Mouse (Mus musculus) liver, adult 2 months (tissue): ENCODE results near the gene Tmem95. TPM values are rescaled to one million over a fixed set of nuclear protein-coding genes. Genes with fewer than 3 reads are reported as not detected.

ENCODE experiments used
- DNase-seq: peaks from one replicate; pipeline ENCODE4 v3.0.0-alpha.2; 2011; ENCODE audit warnings: low read depth, low spot score; ENCODE audit errors: extremely low read depth
- H3K27ac ChIP-seq: fragments of 200-500 bp; replicated peaks from 2 replicates; pipeline ENCODE4 v1.5.1; 2012; ENCODE audit warnings: low read depth, mild to moderate bottlenecking, control low read depth, inconsistent platforms, low read length; ENCODE audit not compliant: insufficient read depth
- H3K27me3 ChIP-seq: fragments of 200-500 bp; 2 replicates; pipeline ENCODE4 v1.6.1; 2012; ENCODE audit warnings: mild to moderate bottlenecking, moderate library complexity, low read length, inconsistent platforms; ENCODE audit not compliant: control insufficient read depth, insufficient read depth
- H3K36me3 ChIP-seq: fragments of 200-500 bp; 2 replicates; pipeline ENCODE4 v1.6.1; 2012; ENCODE audit warnings: low read length, inconsistent platforms; ENCODE audit not compliant: control insufficient read depth, insufficient read depth
- H3K4me1 ChIP-seq: fragments of 200-500 bp; 2 replicates; pipeline ENCODE4 v1.6.1; 2011; ENCODE audit warnings: low read length; ENCODE audit not compliant: control insufficient read depth, insufficient read depth
- H3K4me3 ChIP-seq: fragments of 200-500 bp; 2 replicates; pipeline ENCODE4 v1.5.1; 2011; ENCODE audit warnings: low read depth, mild to moderate bottlenecking, control low read depth, low read length, moderate library complexity; ENCODE audit not compliant: insufficient read depth
- H3K79me2 ChIP-seq: fragments of 200-500 bp; 2 replicates; pipeline ENCODE4 v1.6.1; 2012; ENCODE audit warnings: inconsistent platforms, mild to moderate bottlenecking, low read length, moderate library complexity; ENCODE audit not compliant: control insufficient read depth, insufficient read depth
- H3K9ac ChIP-seq: fragments of 200-500 bp; 2 replicates; pipeline ENCODE4 v1.6.1; 2012; ENCODE audit warnings: low read depth, mild to moderate bottlenecking, control low read depth, inconsistent platforms, low read length
- CTCF ChIP-seq: fragments of 200-500 bp; IDR thresholded peaks from 2 replicates; pipeline ENCODE4 v1.5.1; 2011; ENCODE audit warnings: low read depth, low read length, control low read depth
- POLR2A ChIP-seq: fragments of 200-500 bp; IDR thresholded peaks from 2 replicates; pipeline ENCODE4 v1.6.1; 2011; ENCODE audit warnings: low read length, control low read depth; ENCODE audit not compliant: insufficient read depth; ENCODE audit errors: extremely low read depth
- WGBS: fragments of 180-500 bp; shearing (Covaris S2); methylation state at CpG from one replicate; pipeline ENCODE4 v1.1.7; 2018; 5-methylcytosine and 5-hydroxymethylcytosine counted together
- polyA plus RNA-seq: library from polyadenylated mRNA; depleted of rRNA; stranded (reverse); fragments of >200 nt; gene quantifications from 2 replicates; pipeline ENCODE4 v1.2.3, GENCODE M21; 2012
- total RNA-seq: library from RNA; depleted of rRNA; stranded (reverse); fragments of >200 nt; gene quantifications from 2 replicates; pipeline ENCODE4 v1.2.3, GENCODE M21; 2014

Gene Tmem95
- total and polyA plus RNA-seq, 2 experiments, result not detected

DNA sequence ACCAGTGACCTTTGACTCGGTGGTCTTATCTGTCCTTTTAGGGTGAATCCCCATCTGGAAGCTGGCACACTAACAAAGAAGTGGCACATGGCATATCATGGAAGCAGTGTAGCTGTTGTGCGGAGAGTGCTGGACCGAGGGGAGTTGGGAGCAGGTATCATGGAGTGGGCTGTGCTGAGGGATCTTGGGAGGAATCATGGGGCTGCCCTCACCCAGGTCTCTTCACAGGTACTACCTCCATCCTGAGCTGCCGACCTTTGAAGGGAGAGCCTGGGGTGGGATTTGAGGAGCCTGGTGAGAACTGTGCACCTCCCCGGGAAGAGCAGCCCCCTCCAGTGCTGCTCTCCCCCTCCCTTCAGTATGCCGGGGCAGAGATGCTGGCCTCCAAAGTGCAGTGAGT, 33.9 kb upstream of the Tmem95 start:
- TF ChIP-seq CTCF (no peak), POLR2A (no peak)
- 95% methylated on average over 6 of the region's 6 CpGs for WGBS
- Histone ChIP-seq H3K27me3 (no peaks in the 10 kb centered on the region), H3K9ac (no peak overlapping the region), H3K4me1 (peaks cover 14% of the 10 kb centered on the region), H3K4me3 (no peak overlapping the region), H3K27ac (no peak overlapping the region), H3K79me2 (no peaks in the 10 kb centered on the region), H3K36me3 (peaks cover 14% of the 10 kb centered on the region)
- no peak for DNase-seq

DNA sequence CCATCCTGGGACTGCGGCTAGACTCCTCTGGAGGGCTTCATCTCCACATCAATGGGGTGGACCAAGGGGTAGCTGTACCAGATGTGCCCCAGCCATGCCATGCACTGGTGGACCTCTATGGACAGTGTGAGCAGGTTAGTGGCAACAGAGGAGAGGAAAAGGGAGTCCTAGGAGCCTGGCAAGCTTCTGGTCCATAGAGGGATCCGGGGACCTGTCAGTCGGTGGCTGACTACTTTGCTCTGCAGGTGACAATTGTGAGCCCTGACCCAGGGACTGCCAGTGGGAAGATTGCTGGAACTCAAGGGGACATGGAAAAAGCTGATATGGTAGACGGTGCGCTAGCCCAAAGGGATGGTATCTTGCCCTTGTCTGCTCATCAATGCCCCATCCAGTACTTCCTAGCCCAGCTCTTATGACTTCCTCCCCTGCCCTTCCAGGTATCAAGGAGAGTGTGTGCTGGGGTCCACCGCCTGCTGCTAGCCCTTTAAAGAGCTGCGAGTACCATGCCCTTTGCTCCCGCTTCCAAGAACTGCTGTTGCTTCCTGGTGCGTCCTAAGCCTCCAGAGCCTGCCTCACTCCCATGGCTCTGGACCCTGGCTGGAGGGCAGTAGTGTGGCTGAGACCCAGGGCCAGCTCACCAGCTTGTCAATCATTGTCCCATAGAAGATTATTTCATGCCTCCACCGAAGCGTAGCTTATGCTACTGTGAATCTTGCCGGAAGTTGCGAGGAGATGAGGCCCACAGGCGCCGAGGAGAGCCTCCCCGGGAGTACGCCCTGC, 33.2 kb upstream of the Tmem95 start:
- Histone ChIP-seq H3K4me1 (peaks cover 14% of the 10 kb centered on the region), H3K4me3 (no peak overlapping the region), H3K9ac (no peak overlapping the region), H3K36me3 (peaks cover 10% of the 10 kb centered on the region), H3K27ac (no peak overlapping the region), H3K79me2 (no peaks in the 10 kb centered on the region), H3K27me3 (no peaks in the 10 kb centered on the region)
- 87% methylated on average over 17 of the region's 17 CpGs for WGBS
- DNase-seq, result no peak
- no peak for TF ChIP-seq POLR2A

DNA sequence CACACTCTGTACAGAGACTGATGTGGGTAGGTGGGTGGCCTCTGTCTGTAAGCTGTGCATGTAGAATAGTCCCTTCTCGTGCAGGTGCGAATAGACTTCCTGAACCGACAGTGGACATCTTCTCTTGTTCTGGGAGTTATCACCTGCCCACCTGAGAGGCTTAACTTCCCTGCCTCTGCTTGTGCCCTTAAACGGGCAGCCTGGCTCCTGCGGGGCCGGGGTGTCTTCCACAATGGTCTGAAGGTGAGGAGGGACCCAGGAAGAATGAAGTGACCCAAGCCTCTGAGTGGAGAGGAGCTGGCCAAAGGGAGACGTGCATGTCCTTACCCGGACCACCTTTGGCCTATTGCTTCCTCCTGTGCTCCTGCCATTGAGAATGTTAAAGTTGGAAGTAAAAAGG, 32.4 kb upstream of the Tmem95 start:
- Histone ChIP-seq H3K4me3 (no peak overlapping the region), H3K36me3 (peaks cover 10% of the 10 kb centered on the region), H3K27me3 (no peaks in the 10 kb centered on the region), H3K79me2 (no peaks in the 10 kb centered on the region), H3K9ac (no peak overlapping the region), H3K27ac (no peak overlapping the region), H3K4me1 (peaks cover 10% of the 10 kb centered on the region)
- TF ChIP-seq CTCF (no peak), POLR2A (no peak)
- no peak for DNase-seq
- 96% methylated on average over 8 of the region's 8 CpGs for WGBS

DNA sequence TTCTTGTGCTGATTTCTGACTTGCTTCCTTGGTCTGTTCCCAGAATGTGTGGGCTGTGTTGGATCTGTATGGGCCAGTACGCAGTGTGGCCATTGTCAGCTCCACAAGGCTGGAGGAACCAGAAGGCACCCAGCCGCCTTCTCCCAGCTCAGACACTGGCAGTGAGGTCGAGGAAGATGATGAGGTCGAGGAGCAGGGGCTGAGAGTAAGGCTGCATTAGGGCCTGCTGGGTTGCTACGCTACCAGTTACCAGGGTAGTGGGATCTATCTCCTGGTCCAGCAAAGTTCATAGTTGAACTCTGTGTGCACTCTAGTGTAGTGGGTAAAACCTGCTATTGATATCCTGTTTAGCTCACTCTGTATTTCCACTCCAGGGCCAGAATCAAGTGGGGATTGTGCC, 31.4 kb upstream of the Tmem95 start:
- TF ChIP-seq CTCF, result no peak
- TF ChIP-seq POLR2A, result no peak
- no peak overlapping the region for H3K4me3 ChIP-seq
- H3K36me3 ChIP-seq, result peaks cover 10% of the 10 kb centered on the region
- H3K9ac ChIP-seq, result no peak overlapping the region
- peaks cover 3% of the 10 kb centered on the region; the same call in 1 of the 2 replicates for H3K4me1 ChIP-seq
- DNase-seq, result no peak
- H3K79me2 ChIP-seq, result no peaks in the 10 kb centered on the region
- 95% methylated on average over 5 of the region's 5 CpGs for WGBS
- no peaks in the 10 kb centered on the region for H3K27me3 ChIP-seq
- H3K27ac ChIP-seq, result no peak overlapping the region

DNA sequence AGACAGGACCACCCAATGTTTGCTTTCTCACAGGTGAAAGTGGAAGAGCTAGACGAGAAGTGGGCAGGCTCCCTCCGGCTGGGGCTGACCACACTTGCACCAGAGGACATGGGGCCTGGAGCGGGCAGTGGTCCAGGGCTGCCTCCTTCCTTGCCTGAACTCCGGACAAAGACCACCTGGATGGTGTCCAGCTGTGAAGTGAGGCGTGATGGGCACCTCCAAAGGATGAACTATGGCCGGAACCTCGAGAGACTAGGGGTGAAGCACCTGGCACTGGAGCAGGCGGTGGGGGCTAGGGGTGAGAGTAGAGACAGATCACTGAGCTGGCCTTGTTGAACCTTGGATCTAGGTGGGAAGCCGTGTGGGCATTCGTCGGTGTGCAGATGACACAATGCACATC, 30.8 kb upstream of the Tmem95 start:
- no peak for TF ChIP-seq POLR2A
- no peak for TF ChIP-seq CTCF
- H3K79me2 ChIP-seq, result no peaks in the 10 kb centered on the region
- no peak for DNase-seq
- peaks cover 12% of the 10 kb centered on the region for H3K36me3 ChIP-seq
- no peak overlapping the region for H3K9ac ChIP-seq
- WGBS, result 90% methylated on average over 11 of the region's 11 CpGs
- no peak overlapping the region for H3K4me3 ChIP-seq
- H3K4me1 ChIP-seq, result peaks cover 3% of the 10 kb centered on the region; the same call in 1 of the 2 replicates
- H3K27ac ChIP-seq, result no peak overlapping the region
- no peaks in the 10 kb centered on the region for H3K27me3 ChIP-seq

DNA sequence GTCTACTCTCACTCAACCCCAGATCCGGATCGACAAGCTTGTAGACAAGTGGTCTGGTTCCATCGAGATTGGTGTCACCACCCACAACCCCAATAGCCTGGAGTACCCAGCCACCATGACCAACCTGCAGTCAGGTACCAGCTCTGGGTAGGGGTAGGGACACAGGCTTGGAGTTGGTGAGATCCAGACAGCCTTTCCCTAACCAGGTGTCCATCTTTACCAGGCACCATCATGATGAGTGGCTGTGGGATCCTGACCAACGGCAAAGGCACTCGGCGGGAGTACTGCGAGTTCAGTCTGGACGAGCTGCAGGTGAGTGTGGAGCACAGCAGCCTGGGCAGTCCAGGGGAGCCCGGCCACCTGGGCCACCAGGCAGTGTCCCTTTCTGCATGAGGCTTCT, 26.5 kb upstream of the Tmem95 start:
- Histone ChIP-seq H3K9ac (no peak overlapping the region), H3K79me2 (no peaks in the 10 kb centered on the region), H3K4me1 (no peaks in the 10 kb centered on the region), H3K36me3 (peaks cover 12% of the 10 kb centered on the region), H3K4me3 (no peak overlapping the region), H3K27me3 (no peaks in the 10 kb centered on the region), H3K27ac (no peak overlapping the region)
- no peak for DNase-seq
- 97% methylated on average over 9 of the region's 9 CpGs for WGBS
- TF ChIP-seq POLR2A (no peak), CTCF (no peak)
